Mouse (Mus musculus): ENCODE results near the gene Utp4.

GRCm38 (mm10) chr8:106957086-106957485 lies 63.6 kb downstream of the Utp4 start:
- no peak for TF ChIP-seq CTCF (conservative IDR thresholded peaks at IDR 0.05; ENCODE audit: low read length)
- TF ChIP-seq POU5F1 (IDR thresholded peaks at IDR 0.05; ENCODE audit: borderline replicate concordance, low read length), result no peak

Measured in E14TG2a.4 (cell line).